Mouse (Mus musculus) urinary bladder, adult 2 months (tissue): ENCODE measurements around the gene Cel. TPM values are rescaled to one million over a fixed set of nuclear protein-coding genes. Genes with fewer than 3 reads are reported as not detected.

Source experiments
- DNase-seq: peaks from one replicate; pipeline ENCODE4 v3.0.0; 2022; ENCODE audit warnings: low spot score
- polyA plus RNA-seq: library from polyadenylated mRNA; depleted of rRNA; stranded (reverse); fragments of >200 nt; gene quantifications from 2 replicates; pipeline ENCODE4 v1.2.3, GENCODE M21; 2012; rRNA removed

The Cel gene
- polyA plus RNA-seq, result 0.07 and 0.44 TPM in 2 replicates

GRCm38 (mm10) chr2:28563303-28563702 lies at the start of gene Cel:
Gene Cel (minus strand): TSS chr2:28563403.
- DNase-seq, result no peak

DNA sequence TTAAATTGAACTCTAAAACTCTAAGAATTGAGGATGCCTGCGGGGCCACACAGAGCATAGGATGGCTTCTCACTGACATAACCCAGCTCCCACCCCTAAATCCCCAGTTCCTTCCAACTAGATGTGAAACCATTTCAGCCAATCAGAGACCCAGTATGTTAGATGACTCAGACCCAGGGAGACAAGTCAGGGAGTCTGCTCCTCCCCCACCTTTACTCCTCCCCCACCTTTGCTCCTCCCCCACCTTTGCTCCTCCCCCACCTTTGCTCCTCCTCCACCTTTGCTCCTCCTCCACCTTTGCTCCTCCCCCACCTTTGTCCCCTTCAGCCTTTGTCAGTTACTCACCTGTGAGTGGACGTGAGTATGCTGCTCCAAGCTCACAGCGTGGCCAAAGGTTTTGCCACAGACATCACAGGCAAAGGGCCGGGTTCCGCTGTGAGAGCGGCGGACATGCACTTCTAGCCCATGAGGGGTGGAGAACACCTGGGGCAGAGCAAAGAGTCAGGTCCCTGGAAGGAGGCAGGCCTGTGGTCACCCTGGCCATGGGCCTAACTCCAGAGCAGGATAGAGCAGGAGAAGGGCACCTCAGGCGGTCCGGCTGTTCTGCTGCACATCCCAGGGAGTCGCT lies 49.3 kb upstream of the Cel start:
- DNase-seq, result no peak

DNA sequence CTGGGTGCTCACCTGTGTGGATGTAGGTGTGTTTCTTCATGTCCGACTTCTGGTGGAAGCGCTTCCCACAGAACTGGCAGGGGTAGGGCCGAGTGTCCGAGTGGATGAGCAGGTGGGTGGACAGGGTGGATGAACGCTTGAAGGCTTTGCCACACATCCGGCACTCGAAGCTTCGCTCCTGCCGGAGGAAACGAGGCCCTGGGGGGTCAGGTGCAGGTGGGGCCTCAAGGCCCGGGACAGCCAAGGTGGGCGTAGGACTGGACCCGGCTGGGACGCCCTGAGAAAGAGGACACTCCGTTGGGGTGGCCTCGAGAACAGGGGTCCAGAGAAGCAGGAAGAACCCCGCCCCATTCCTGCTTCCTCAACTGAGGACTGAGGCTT lies 48.2 kb upstream of the Cel start:
- DNase-seq, result no peak

- no peak for DNase-seq
These were observed 47.7 kb upstream of the Cel start for GRCm38 (mm10) chr2:28610716-28611406.

DNA sequence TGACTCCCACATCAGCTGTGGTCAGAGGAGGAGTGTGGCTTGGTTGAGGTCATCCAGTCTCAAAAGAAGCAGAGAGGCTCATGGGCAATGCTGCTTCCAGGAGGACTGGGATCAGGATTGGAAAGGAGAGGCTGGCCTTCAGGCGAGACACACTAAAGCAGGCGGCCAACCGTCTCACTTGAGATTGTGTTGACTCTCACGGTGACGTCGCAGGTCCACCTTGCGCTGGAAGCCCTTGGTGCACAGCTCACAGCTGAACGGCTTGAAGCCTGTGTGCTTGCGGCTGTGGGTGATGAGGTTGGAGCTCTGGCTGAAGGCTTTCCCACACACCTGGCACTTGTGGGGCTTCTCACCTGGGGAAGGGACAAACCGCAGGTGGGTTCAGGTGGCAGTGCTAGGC lies 46.6 kb upstream of the Cel start:
- no peak for DNase-seq

DNA sequence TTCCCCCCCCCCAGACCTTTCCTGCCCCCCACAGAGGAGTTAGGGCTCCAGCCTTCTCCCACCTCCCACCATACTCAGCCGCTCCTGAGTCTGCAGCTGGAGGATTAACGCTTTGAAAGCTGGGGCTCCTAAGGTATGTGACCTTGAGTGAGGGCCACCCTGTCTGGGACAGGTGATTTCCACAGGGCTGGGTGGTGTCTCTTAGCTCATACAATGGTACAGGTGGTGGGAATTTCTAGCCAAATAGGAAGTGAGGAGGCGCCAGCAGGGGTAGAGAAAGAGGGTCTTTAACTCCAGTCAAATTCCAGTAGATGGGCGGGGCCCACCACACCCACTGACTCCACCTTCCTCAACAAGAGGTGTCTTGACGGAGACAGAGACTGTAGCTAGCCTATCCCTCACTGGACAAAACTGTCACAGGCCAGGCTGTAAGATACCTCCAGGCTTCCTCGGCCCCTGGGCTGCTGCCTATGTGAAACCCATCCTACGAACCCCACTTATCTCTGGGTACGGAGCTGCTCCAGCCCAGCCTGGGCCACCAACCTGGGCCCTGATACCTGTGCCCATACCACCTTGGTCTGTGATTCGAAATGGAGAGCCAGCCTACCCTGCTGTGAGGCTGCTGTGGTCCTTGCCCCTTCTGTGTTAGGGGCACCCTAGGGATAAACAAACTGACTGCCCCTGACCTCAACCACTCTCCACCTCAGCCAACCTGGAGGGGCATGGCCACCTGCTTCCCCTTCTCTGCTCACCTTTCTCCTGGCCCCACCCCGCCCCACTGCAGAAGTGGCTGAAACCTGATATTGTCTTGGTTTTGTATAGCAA lies 44.4 kb upstream of the Cel start:
- DNase-seq, result no peak

DNA sequence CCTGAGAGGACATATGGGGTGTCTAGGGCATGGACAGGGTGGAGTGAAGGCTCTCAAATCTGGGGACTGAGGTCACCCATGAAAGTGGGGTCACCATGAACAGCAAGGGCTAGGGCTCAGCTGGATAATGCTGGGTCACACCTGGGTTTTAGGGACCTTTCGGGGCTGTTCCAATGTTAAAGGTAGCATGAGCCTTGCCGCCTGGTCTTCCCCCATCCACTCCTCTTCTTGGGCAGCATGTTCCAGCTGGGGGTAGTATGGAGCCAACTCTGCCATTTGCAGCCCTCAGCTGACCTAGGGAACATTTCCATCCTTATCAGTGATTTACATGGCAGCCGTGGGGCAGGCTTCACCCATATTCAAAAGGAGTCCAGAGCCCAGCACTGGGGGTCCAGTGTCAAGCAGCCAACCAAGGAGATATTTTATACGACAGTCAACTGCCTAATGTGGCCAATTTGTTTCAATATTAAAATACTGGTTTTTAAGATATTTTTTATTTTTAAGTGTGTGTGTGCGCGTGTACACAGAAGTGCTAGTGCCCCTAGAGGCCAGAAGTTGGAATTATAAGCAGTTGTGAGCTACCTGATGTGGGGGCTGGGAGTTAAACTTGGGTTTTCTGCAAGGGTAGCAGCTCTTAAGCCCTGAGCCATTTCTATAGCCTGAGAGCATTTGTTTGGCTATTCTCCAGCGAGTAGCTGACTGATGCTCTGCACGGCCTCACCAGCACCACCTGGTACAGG lies 43.6 kb upstream of the Cel start:
- no peak for DNase-seq

DNA sequence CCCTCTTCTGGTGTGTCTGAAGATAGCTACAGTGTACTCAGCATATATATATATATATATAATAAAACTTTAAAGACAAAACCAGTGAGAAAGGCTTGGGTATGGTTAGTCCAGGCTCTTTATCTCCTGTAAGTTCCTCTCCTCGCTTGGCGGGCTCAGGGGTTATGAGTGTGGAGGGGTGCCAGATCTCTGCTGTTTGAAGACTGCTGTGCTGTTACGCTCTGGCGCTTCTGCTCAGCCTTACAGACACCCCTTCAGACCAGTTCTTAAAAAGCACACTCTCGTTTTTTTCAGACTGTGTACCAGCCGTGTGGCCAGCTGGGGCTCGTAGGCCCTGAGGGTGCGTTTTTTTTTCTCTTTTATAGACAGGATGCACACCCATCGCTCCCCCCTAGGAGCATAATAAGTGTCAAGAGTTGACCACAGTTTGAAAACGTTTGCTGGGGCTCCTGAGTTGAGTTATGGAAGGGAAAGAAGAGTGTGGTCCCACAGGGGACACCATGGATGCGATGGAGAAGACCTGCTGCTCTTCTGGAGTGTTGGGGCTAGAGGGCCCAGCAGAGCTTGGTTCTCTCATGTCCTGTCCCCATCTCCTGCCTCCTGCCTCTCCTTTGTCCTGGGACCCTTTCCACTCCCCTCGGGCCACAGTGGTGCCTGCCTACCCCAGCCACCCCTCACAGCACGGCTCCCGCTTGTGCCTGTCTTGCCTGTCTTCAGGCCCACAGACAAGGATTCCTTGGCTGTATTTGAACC lies 42.8 kb upstream of the Cel start:
- DNase-seq, result no peak

GRCm38 (mm10) chr2:28603542-28603941 lies 40.3 kb upstream of the Cel start:
- no peak for DNase-seq

DNA sequence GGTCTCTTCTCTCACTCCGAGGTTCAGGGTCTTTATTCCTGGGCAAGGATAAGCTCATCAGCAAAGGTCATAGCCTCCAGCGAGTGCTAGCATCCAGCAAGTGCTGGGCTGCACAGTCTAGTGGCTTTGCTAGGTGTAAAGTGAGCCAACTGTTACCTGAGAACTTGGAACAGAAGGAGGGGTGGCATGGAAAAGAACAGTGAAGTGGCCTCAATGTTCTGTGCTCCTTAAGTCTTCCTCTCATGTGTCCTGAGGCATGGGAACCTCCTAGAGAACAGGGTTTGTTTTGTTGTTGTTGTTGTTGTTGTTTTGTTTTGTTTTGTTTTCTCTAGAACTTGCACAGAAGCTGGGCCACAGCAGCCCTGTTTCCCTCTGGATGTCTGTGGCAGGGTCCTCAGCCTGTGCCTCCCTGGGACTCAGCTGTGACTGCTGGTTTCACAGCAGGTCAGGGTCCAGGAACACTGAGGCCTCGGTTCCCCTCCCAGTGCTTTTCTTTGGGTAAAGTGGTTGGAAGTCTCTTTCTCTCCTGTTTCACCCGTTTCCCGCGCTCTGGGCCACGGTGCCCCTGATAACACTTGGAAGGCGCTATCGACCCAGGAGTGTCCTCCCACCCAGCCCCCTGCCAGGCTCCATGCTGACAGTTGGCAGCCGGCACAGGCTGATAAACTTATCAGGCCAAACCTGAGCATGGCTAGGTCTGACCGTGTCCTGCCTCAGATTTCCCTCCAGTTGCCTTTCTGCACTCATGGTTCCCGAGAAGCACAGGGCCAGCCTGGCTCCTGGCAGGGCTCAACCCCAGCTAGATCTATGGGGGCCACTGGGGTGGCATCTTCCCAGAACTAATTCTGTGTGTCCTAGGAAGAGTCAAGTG lies 38.8 kb upstream of the Cel start:
- no peak for DNase-seq

DNA sequence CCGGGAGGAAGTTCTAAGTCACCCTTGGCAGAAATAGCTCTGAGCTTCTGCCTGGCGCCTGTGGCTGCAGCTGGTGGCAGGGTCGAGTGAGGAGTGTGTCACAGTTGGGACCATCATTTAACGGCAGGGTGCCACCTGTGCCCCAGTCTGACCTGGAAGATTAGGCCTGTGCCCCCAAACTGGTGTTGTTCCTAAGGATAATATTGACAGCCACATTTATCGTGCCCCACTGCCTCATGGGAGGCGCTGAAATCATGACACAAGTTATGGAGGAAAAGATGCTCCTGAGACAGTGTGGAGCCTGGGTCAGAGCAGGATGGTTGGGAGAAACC lies 36.3 kb upstream of the Cel start:
- no peak for DNase-seq

DNA sequence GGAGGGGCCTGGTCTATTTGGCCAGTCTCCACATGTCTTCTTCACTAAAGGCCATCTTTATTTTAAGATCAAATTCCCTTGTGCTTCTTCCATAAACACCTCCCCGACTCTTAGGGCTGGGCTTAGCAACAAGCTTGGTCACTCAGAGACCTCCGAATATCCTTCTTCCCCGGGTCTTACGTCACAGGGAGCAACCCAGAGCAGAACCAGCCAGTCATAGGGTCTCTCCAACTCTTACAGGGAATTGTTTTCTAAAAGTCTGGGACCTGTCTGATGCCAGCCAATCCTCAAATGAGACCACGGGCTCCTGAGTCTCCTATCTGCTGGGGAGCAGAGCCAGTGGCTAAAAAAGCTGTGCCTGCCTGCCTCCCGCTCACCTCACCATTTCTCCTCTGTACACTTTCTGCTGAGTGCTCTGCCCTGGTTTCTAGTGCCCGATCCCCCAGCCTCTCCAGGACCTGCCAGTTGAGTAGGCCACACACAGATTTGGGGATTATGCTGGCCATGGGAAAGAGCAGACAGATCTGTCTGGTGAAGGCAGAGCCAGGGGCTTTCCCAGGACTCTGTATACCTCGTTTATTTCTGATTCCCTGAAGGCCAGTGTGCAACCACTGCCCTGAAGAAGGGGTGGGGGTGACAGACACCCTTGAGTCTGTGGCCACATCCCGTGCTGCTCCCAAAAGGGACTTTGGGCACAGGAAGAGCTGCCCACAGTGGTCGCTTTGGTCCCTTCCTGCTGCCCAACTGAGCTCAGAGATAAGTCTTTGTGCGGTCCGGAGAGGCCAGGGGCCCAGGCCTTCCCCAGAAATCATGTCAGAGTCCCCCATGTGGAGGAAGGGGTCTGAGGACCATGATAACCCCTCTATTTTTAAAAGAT lies 35.7 kb upstream of the Cel start:
- no peak for DNase-seq

DNA sequence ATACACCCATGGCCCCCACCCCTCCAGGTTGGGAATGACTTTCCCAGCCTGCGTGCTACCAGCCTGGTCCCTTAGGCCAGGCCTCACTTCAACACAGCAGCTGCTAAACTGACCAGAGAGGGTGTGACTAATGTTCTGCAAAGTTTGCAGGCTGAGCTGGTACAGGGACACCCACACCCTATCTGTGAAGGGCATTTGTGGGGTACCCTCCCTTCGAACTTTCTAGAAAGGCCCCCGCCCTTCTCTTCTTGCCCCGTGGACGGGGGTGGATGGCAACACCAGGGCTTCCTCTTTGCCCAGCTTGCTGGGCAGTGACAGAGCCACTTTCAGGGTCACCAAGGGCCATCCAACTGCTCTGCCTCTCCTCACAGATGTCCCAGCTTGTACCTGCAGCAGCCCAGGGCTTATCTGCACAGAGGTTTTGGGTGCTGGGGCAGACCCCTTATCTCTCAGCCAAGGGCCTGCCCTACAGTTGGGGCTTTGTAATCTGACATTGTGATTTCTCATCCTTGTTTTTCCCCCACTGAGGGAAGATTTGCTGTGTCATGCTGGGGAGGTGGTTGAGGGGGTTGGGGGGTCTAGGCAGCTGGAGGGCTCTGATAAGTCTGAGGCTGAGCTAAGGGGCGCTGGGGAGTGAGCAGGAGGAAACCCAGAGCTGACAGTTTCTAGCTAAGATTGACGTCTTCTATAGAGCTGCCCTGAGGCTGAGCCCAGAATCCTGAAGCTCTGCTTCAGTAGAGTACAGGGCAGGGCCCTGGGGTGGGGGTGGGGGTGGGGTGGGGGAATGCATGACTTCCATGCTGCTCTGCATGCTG lies 34.7 kb upstream of the Cel start:
- no peak for DNase-seq

GRCm38 (mm10) chr2:28596998-28597397 lies 33.8 kb upstream of the Cel start:
- DNase-seq, result no peak

- DNase-seq, result no peak
These were observed 32.8 kb upstream of the Cel start for GRCm38 (mm10) chr2:28596021-28596420.

DNA sequence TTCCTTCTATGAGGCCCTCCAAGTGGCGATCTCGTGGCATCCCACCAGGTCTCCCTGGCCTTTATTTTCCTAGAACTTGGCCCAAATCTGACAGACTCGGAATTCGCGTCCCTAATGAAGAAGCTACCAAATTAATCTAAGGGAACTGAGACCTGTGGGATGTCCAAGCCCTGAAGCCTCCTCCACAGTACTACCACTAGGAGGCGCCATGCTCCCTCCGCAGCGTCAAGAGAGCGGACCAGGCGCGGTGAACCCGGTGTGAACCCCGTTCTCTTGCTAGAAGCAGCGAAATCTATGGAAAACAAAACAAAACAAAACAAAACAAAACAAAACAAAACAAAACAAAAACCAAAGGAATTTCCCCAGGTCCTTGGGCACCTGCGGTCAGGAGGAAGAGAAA lies 29.6 kb upstream of the Cel start:
- DNase-seq, result no peak

GRCm38 (mm10) chr2:28591479-28591878 lies 28.3 kb upstream of the Cel start:
- DNase-seq, result no peak

DNA sequence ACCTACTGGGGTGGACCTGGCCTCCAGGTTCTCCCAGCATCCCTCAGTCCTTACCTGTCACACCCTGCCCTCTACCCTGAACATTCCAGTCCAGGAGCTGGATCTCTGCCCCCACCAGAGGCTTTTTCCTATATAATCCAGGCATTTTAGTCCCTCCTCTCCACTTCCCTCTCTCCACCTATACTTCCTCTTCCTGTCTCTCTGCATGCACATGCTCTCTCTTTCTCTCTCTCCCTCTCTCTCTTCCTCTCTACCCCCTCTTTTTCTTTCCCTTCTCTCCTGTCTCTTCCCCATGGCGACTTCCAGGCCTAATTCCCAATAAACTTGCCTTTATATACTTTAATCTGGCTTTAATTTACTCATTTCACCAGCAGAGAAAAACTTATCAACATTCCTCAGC lies 25.4 kb upstream of the Cel start:
- DNase-seq, result no peak

GRCm38 (mm10) chr2:28585730-28586129 lies 22.5 kb upstream of the Cel start:
- no peak for DNase-seq
